Mouse (Mus musculus) B cell, adult 2 months (primary cell): ENCODE measurements around the gene Fuz.

ENCODE experiments used
- DNase-seq, 2 experiments: peaks; one replicate each; pipeline ENCODE4 v3.0.0; 2022

Gene Fuz

DNA sequence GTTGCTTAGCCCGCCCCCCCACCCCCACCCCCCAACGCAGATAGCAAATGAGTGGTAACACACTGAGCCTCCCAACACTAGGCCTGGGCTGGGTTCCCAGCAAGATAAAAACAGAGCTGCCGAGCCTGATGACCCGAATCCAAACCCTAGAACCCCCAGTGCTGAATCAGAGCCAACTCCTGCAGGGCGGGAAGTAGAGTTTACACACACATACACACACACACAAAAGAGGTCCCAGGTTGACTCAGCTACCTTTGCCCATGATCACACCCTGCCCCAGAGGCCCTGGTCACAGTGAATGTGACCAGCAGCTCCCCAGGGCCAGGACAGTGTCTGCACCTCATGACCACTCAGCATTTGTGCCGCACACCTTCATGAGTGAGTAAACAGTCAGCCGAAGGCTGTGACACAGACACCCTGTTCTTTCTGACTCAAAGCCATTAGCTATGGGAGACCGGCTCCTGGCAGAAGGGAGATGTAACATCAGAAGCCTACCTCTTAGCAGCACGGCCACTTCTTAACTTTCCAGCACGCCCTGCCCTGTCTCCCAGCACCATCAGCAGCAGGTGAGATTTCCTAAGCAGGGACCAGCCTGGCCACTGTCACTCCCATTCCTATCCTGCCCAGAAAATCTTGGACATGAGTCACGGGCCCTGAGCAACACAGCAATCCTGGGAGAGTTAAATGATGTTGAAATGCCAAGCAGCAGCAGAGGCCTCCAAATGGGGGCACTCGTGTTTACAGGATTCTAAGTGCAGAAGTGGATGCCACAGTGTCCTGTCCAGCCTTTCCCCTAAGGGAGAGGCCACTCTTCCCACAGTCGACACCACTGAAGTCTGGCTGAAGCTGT lies 7.4 kb upstream of the Fuz start:
- DNase-seq, result no peak

DNA sequence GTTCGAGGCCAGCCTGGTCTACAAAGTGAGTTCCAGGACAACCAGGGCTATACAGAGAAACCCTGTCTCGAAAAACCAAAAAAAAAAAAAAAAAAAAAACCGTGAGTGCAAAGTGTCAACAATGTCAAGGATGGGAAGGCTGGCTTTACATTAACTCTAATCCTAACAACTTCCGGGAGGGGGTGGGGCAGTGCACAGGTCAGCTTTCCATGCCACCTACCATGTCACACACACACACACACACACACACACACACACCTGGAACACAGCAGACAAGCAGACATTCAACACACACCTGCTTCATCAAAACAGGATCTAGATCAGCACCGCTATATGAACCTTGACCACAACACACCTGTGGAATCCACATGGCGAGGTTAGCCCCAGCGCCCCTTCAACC lies 5.7 kb upstream of the Fuz start:
- DNase-seq, result no peak

DNA sequence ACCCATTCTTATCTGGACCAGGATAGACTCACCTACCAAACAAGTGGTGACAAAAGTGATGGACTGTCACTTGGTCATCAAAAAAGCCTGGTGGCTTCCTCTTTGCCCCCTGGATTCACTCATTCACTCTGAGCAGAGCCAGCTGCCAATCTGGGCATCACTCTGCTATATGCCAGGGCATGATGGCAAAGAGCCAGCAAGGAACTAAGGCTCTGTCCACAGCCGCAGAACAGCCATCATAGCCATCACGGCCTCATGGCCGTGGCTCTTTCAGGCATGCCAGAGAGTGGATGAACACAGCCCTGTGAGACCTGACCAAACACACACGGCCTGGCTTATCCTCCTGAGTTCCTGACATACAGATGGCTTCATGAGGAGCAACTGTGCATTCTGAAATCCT lies 5.1 kb upstream of the Fuz start:
- DNase-seq, result no peak

DNA sequence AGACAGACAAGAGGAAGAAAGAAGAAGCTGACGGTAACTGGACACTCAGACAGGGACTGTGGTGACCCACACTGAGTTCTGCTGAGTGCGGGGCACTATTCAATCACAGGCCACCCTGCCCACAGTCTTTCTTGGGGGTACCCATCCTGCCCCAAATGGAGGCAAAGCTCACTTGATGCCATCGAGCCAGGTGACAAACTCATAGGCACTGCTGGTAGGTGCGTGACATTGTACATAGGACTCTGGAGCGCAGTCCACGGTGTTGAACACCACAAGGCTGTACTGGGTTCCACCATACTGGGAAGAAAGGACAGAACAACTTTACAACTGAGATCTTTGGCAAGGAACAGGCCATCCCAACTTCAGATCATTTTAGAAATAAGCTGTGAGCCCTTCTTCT lies 4.3 kb upstream of the Fuz start:
- peak in 1 of 2 experiments; percentile 11 for DNase-seq

DNA sequence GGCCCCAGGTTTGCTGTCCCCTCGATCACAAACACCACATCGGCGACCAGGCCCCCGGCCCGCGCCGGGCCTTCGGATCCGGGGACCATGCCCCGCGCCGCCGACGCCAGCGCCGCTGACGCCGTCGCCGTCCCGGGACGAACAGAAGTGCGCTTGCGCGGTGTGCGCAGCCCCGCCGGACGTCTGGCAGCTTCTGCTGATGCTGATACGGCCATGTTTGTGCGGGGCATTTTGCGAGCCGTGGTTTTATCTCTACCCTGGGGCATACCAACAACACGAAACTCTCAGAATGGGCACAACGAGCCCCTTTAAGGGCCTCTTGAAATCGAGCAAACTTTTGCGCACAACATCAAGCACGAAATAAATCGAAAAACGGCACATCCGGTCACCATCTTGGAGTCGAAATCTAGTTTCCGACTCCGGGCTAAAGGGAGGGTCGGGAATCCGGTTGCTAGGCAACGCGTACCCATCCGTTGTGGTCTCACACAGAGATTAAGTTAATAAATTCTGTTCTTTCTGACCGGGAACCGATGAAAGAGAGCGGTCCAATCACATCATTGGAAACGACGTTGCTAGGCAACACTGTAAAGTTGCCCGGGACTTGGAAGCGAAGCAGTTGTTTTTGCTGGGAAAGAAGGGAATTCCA lies 3.5 kb upstream of the Fuz start, which contains the start of gene Med25:
TSS of gene Med25 (minus strand) at position 437 of the 646 bp plus-strand sequence.
- peak; percentile 84 to 88 for DNase-seq

DNA sequence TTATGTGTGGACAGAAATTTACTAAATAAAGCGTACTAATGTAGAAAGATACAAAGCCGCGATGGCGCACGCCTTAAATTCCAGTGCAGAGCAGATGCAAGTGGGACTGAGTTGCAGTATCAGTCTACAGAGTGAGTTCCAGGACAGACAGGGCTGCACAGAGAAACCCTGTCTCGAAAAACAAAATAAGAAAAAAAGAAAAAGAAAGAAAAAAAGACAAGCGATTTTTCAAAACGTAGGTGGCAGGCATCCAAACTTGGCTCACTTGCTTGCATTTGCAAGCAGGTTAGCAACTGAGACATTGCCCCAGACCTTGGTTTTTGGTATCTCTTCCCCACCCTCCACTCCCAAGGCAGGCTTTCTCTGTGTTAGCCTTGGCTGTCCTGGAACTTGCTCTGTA lies 2.7 kb upstream of the Fuz start:
- no peak for DNase-seq

DNA sequence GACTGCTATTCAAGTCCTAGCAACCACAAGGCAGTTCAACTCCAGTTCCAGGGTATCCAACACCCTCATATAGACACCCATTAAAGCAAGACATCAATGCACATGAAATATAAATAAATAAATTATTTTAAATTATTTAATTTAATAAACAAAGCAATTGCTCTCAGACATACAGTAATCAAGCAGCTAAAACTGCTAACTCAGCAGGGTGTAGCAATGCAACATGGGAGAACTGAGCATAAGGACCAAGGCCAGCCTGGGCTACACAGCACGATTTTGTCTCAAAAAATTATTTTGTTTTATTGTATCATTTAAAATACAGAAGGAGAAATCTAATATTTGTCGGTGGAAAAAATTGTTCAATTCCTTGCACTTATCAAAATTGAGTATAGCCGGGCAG lies 1.7 kb upstream of the Fuz start:
- no peak for DNase-seq

DNA sequence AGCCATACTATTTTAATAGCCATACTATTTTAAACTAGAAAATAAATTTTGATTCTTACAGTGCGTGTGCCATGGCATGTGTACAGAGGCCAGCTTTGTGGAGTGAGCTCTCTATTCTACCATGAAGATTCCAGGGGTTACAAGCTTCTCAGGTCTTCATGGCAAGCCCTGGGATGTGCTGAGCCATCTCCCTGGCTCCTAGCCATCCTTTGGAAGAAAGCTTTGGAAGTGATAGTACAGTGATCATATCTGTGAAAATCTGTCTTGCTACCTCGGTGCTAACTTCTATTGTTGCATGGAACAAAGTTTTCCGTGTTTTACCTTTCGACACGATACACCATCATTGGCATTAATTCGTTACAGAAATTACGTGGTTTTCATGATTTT lies 680 bp upstream of the Fuz start:
- DNase-seq, result peak in 1 of 2 experiments; percentile 12

DNA sequence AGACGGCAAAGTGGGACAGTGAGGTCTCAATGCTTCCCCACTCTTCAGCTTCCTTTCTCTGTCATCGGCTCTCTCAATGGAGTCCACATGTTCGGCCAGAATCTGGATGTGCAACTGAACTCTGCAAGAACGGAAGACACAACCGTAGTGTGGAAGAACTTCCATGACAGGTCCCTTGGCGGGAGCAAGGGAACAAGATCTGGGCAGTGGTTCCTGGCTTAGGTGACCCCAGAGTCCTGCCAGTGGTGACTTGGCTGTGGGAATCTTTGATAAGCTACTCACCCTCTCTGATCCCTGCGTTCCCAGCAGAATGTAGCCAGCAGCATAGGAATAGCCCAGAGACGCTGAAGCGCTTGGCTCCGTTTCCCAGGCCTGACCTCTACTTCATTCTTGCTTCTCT lies 620 bp downstream of the Fuz start:
- no peak for DNase-seq

DNA sequence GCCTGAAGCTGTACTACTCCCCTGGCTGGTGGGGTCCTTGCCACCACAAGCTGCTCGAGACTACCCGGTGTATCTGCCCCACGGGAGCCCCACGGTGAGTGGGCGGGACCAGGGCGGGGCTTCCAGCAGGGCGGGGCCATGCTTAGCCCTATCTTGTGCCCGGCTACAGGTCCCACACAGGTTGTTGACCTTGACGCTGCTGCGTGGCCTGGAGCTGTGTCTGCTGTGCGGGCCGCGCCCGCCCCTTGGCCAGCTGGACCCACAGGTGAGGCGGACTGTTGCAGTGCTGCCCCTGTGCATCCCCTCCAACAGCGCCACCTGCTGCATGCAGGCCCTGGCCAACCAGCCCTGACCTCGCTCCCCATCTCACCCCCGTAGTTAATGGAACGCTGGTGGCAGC lies 2.7 kb downstream of the Fuz start:
- peak; percentile 27 to 30 for DNase-seq

DNA sequence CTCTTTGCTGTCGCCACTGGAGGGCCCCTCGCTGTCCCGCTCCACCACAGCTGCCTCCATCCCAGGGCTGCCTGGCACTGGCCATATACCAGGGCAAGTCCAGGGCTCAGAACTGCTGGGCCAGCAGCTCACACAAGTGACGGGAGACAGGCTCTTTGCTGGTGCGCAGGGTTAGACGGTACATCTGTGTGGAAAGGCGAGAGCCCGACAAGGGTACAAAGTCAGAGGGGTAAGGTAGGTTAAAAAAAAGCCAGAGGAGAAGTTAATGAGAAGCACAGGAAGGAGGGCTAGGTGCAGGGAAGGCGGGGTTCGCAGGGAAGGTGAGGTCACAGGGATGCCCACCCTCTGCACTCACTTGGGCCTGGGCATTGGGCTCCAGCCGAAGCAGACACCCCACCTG lies 4.8 kb downstream of the Fuz start:
- DNase-seq, result no peak

DNA sequence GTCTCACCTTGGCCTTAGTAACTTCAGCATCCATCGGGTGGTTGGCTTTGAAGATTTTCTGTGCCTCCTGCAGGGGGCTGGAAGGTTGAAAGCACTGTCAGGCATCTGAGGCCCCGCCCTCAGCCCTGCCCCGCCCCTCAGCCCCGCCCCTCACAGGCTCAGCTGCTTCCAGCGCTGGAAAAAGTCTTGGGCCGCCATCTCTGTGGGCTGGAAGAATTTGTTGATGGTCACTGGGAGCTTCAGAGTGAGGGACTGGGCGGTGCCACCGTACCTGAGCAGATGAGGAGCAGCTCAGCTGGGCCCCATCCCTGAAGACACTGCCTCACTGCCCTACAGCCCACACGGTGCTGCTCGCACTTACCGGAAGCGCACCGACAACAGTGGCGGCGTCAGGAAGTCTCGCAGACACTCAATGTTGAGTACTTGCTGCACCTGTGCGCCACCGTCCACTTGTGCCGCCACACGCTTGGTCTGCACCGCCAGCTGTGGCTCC lies 5.4 kb downstream of the Fuz start:
- DNase-seq, result peak; percentile 63 to 64

DNA sequence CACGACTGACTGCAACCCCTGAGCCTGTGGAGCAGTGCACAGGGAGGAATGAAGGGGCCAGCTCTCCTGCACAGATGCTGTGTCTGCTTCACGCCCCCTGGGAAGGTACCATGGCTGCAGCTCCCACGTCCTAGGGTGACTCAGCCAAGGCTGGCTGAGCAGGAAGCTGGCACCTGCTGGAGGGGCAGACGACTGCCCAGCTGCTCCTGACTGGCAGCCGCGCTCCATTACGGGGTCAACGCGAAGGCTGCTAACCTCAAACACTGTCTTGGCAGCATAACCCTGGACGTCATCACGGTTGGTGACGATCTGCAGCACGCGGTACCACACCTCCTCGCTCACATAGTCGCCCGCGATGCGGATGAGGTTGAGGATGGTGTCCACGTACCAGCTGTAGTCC lies 9.6 kb downstream of the Fuz start:
- no peak for DNase-seq

DNA sequence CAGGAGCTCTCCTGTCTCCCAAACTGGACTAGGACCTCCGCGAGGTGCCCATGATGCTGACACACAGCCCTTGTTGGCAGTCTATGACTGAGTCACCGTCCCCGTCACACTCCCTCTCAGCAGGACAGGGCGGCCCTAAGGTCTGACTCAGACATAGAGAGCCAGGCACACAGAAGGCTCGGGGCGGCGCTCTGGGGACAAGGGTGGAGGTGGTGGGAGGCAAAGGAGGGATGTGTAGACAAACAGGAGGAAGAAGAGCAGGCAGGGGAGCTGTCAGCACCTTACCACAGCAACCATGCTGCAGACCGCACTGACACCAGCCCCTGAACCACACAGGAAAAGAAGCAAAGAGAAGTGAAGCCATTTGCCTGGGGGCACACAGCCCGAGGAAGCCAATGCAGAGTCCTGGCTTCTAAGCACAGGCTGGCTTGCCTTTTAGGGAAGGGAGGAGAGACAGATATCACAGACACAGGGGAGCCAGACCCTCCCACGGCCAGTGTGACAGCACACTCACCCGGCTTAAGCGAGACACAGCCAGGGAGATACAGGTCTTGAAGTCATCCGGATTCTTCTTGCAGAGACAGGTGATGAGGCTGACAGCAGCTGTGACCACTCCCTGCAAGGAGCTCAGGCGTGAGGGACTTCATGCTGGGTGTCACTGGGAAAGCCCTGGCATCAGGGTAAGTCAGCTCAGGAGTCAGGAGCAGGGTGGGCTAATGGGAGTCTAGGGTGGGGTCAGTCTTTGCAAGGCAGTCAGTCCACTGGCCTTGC lies 13.0 kb downstream of the Fuz start:
- no peak for DNase-seq

DNA sequence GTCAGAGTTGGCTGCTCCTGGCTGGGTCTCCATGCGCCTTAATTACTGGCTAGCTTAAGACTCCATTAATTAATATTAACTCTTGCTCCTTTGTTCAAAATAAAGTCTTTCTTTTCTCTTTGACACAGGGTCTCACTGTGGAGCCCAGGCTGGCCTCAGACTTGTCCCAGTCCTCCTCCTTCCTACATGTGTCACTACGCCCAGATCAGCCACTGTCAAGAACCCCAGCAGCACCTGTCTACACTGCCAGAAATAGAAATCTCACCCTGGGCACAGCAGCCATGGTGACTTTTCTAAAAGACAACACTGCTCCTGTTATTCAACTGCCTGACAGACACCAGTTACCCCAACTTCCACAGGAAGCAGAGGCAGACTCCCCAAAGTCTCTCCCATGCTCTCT lies 18.5 kb downstream of the Fuz start:
- no peak for DNase-seq

DNA sequence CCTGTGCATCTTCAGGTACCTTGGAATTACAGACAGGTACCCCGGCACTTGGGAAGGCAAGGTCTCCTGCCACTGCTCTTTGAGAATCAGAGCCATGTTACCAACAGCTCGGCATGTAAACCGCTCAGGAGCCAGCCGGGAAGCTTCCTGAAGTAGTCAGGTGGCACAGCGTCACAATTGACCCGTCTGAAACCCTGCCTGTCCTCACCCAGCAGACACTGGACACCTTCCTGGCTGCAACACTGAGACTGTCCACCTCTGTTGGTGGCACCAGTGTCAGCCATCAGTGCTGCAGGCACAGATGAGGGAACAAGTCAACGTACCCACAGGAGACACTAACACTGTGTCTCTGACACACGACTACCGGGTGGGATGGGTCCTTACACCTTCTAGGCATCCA lies 19.4 kb downstream of the Fuz start:
- DNase-seq, result no peak

DNA sequence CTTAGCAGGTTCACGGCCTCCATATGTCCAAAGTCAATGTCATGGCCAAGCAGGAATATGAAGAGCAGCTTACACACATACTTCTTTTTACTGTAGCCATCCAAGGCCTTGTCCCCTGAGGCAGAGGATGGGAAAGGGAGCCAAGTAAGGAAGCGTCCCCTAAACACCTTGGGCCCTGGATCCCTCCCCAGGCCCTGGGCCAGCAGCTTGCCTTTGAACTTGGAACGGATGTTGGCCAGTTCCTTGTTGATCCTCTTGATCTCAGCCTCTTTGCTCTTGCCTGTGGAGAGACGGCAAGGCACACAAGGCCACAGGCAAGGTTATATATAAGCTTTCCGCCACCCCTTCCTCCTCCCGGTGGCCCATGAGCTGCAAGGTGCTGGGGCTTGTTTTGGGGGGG lies 20.3 kb downstream of the Fuz start:
- DNase-seq, result no peak

DNA sequence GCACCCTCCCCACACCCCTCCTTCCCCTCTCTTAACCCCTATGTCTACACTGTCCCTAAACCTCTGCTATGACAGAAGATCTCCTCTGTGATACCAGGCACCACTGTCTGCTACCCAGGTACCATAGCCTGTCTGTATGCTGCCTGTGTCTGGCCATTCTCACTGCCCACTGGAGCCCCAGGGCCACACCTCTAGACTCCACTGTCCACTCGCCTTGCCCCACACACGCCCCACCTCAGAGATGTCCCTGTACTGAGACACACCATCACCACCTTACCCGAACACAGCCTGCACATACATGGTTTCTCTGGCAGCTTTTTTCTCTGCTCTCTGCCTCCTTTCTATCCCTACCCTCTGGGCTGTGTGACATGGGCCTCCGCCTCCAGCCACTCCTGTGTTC lies 21.0 kb downstream of the Fuz start:
- no peak for DNase-seq

DNA sequence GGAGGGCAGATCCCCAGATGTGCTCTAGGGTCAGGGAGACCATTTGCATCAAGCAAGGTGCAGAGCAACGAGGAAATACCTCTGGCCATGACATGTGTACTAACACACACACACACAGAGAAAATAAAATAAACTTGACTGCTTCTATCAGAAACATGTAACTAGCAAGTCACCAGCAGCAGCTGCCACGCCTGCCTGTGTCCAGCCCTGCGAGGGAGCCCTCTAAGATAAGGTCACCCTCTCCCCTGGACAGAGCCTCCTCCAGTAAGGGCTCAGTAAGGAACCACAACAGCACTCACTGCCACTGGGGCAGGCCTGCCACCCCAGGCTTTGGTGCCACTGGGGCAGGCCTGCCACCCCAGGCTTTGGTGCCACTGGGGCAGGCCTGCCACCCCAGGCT lies 22.3 kb downstream of the Fuz start:
- DNase-seq, result no peak

DNA sequence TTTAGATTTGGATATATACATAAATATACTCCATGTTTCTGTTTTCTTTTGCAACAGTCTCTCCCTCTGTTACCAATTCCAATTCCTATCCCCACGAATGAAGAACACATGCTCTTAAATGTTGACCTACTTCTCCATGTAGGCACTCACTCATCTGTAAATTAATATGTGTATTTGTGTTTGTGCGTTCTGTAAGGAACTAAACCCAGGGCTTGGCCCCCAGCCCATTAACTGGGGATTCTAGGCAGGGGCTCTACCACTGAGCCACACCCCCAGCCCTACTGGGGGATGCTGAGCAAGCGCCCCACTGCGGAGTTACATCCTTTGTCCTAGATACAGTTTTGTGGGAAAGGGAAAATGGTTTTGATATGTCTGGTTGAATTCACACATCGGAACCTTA lies 23.2 kb downstream of the Fuz start:
- no peak for DNase-seq

DNA sequence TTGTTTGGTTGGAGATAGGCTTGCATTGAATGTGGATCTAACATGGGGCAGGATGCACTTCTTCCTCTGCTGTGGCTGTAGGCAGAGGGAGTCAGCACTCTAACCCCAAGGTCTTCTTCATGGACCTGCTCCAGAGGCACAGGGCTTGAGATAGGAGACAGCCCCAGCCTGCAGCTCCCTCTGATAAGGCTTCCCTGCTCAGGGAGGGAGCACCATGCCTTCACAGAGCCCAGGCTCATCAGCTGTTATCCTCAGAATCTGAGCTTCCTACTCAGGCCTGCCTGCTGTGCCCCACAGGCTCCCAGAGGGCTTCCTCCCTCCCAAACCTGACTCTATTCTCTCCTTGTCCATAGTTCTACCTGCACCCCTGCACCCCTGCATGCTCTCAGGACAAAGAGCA lies 26.7 kb downstream of the Fuz start:
- DNase-seq, result no peak

DNA sequence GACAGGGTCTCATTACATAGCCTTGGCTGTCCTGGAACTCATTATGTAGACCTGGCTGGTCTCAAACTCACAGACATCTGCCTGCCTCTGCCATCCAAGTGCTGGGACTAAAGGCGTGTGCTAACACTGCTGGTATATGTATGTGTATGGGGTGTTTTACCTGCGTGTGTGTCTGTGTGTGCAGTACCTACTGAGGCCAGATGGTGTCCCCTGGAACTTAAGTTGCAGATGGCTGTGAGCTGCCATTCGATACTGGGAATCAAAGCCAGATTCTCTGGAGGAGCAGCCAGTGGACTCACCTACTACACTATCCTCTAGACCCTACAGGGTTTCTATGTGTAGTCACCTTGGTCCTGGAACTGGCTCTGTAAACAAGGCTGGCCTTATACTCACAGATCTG lies 29.6 kb downstream of the Fuz start:
- peak; percentile 33 to 40 for DNase-seq

DNA sequence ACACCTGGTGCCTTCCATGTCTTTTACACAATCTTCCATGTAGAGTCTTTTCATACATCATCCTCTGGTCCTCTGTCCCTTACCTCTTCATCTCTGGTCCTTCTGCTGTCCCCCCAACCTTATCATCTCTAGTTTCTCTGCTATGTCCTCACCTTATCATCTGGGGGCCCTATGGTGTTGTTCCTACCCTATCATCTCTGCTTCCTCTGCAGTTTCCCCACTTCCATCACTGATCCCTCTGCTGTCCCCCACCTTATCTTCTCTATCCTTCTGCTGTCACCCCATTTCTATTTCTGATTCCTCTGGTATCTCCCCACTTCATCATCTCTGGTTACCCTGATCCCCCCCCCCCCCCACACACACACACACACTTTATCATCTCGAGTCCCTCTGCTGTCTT lies 32.7 kb downstream of the Fuz start:
- DNase-seq, result no peak
